Mouse (Mus musculus): ENCODE measurements around the gene Caps2. TPM values are rescaled to one million over a fixed set of nuclear protein-coding genes. Genes with fewer than 3 reads are reported as not detected.

The Caps2 gene
- total RNA-seq, 2 experiments from 2014 or later: not detected

Other genes with a start within 250 kb of the Caps2 start
- gene Krr1, start 191.0 kb upstream of the Caps2 start, total RNA-seq (2014; fragmentation: Nextera tagmentation): 58.0 and 60.9 TPM in 2 replicates
- gene Krr1, start 191.0 kb upstream of the Caps2 start, total RNA-seq (2017): 67.6 and 80.2 TPM in 2 replicates
- 496 and 560 TPM in 2 replicates for gene Glipr1, start 161.0 kb upstream of the Caps2 start, total RNA-seq (2014; fragmentation: Nextera tagmentation)
- gene Glipr1, start 161.0 kb upstream of the Caps2 start, total RNA-seq (2017): 506 and 574 TPM in 2 replicates
- not detected in 2 replicates for gene Glipr1l1, start 103.4 kb upstream of the Caps2 start, total RNA-seq (2014; fragmentation: Nextera tagmentation)
- not detected in 2 replicates for gene Glipr1l1, start 103.4 kb upstream of the Caps2 start, total RNA-seq (2017)
- not detected in 2 replicates for gene Glipr1l2, start 80.3 kb upstream of the Caps2 start, total RNA-seq (2014; fragmentation: Nextera tagmentation)
- not detected in 2 replicates for gene Glipr1l2, start 80.3 kb upstream of the Caps2 start, total RNA-seq (2017)
- gene Glipr1l3, start 3.3 kb upstream of the Caps2 start, total RNA-seq (2014; fragmentation: Nextera tagmentation): not detected in 2 replicates
- not detected in 2 replicates for gene Glipr1l3, start 3.3 kb upstream of the Caps2 start, total RNA-seq (2017)
- gene Kcnc2, start 107.5 kb downstream of the Caps2 start, total RNA-seq (2014; fragmentation: Nextera tagmentation): not detected in 2 replicates
- gene Kcnc2, start 107.5 kb downstream of the Caps2 start, total RNA-seq (2017): not detected in 2 replicates

All from granulocyte monocyte progenitor cell, adult 5-6 weeks (primary cell).